Mouse (Mus musculus): Measurements from ENCODE around the gene Zfp507. TPM values are rescaled to one million over a fixed set of nuclear protein-coding genes. Genes with fewer than 3 reads are reported as not detected.

The Zfp507 gene
- polyA plus RNA-seq, 1 experiment from 2014 or later = 20.3 TPM

DNA sequence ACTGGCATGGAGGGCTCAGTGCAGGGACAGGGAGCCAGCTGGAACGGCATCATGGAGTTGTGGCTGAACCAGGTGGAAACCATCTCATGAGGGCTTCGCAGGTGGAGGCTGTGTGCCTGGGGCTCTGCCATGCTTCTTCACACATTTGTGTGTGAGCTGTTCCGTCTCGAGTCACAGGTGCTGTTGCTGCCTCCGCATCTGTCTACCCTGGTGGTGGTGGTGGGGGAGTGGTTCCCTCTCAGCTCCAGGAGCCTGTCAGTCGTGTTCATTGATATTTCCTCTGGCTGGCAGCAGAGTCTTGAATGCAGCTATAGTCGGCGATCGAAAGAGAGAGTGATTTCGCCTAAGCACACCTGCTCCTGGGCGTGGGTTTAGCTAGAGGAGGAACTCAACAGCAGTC is 10.5 kb upstream of the Zfp507 start:
- H3K9me3 ChIP-seq (replicated peaks) = no peaks in the 10 kb centered on the region

GRCm38 (mm10) chr7:35810736-35811135 is 7.9 kb upstream of the Zfp507 start:
- Histone ChIP-seq H3K36me3 (no peaks in the 10 kb centered on the region), H3K27me3 (no peaks in the 10 kb centered on the region), H3K9me3 (replicated peaks) (no peaks in the 10 kb centered on the region), H3K9ac (no peak overlapping the region), H3K4me3 (replicated peaks) (no peak overlapping the region), H3K27ac (no peak overlapping the region), H3K4me2 (no peak overlapping the region), H3K4me1 (no peaks in the 10 kb centered on the region)
- 44% methylated on average over 8 of the region's 8 CpGs for WGBS
- no peak for ATAC-seq (replicated peaks; ENCODE audit: low FRiP score)

More for the DNA sequence above, 10.5 kb upstream of the Zfp507 start:
- Histone ChIP-seq H3K4me2 (no peak overlapping the region), H3K27ac (no peak overlapping the region), H3K9ac (no peak overlapping the region), H3K36me3 (no peaks in the 10 kb centered on the region), H3K27me3 (no peaks in the 10 kb centered on the region), H3K4me1 (no peaks in the 10 kb centered on the region), H3K4me3 (replicated peaks) (no peak overlapping the region)
- WGBS = 81% methylated on average over 11 of the region's 11 CpGs
- ATAC-seq (replicated peaks; ENCODE audit: low FRiP score) = no peak

- Histone ChIP-seq H3K4me2 (no peak overlapping the region), H3K9ac (no peak overlapping the region), H3K27me3 (no peaks in the 10 kb centered on the region), H3K9me3 (replicated peaks) (no peaks in the 10 kb centered on the region), H3K4me3 (replicated peaks) (no peak overlapping the region), H3K36me3 (peaks cover 20% of the 10 kb centered on the region), H3K27ac (no peak overlapping the region), H3K4me1 (peaks cover 10% of the 10 kb centered on the region)
- WGBS = 80% methylated on average over 10 of the region's 10 CpGs
- no peak for ATAC-seq (replicated peaks; ENCODE audit: low FRiP score)
Observed at GRCm38 (mm10) chr7:35804206-35804605, 1.4 kb upstream of the Zfp507 start.

- WGBS = under 1% methylated on average over 29 of the region's 49 CpGs
- Histone ChIP-seq H3K36me3 (peaks cover 38% of the 10 kb centered on the region), H3K9me3 (replicated peaks) (no peaks in the 10 kb centered on the region), H3K4me1 (peaks cover 10% of the 10 kb centered on the region), H3K4me2 (peak overlapping the region; percentile 66), H3K27me3 (no peaks in the 10 kb centered on the region), H3K27ac (peak overlapping the region; percentile 89), H3K9ac (peak overlapping the region; percentile 91), H3K4me3 (replicated peaks) (peak overlapping the region; percentile 69)
- peak; percentile 90 for ATAC-seq (replicated peaks; ENCODE audit: low FRiP score)
Observed at GRCm38 (mm10) chr7:35802201-35802905, 450 bp downstream of the Zfp507 start.

GRCm38 (mm10) chr7:35796123-35796522 is 6.7 kb downstream of the Zfp507 start:
- Histone ChIP-seq H3K27ac (no peak overlapping the region), H3K36me3 (peaks cover 97% of the 10 kb centered on the region), H3K9ac (no peak overlapping the region), H3K9me3 (replicated peaks) (no peaks in the 10 kb centered on the region), H3K4me3 (replicated peaks) (no peak overlapping the region), H3K4me2 (no peak overlapping the region), H3K4me1 (peaks cover 6% of the 10 kb centered on the region), H3K27me3 (no peaks in the 10 kb centered on the region)
- WGBS = 68% methylated on average over 7 of the region's 7 CpGs
- ATAC-seq (replicated peaks; ENCODE audit: low FRiP score) = no peak

GRCm38 (mm10) chr7:35794145-35794664 is 8.6 kb downstream of the Zfp507 start:
- ATAC-seq (replicated peaks; ENCODE audit: low FRiP score) = no peak
- WGBS = 79% methylated on average over 12 of the region's 12 CpGs
- Histone ChIP-seq H3K36me3 (peaks cover 97% of the 10 kb centered on the region), H3K27me3 (no peaks in the 10 kb centered on the region), H3K9me3 (replicated peaks) (no peaks in the 10 kb centered on the region), H3K4me2 (no peak overlapping the region), H3K27ac (no peak overlapping the region), H3K4me3 (replicated peaks) (no peak overlapping the region), H3K4me1 (0 out of 2 replicates have a peak, but pooled peaks cover 2% of the 10 kb centered on the region), H3K9ac (no peak overlapping the region)

- 0 out of 2 replicates have a peak, but pooled peaks cover 2% of the 10 kb centered on the region for H3K4me1 ChIP-seq
- no peak overlapping the region for H3K9ac ChIP-seq
- H3K36me3 ChIP-seq = peaks cover 94% of the 10 kb centered on the region
- 89% methylated on average over 12 of the region's 12 CpGs for WGBS
- H3K27me3 ChIP-seq = no peaks in the 10 kb centered on the region
- H3K4me2 ChIP-seq = no peak overlapping the region
- H3K9me3 ChIP-seq (replicated peaks) = no peaks in the 10 kb centered on the region
- H3K27ac ChIP-seq = no peak overlapping the region
- ATAC-seq (replicated peaks; ENCODE audit: low FRiP score) = no peak
- H3K4me3 ChIP-seq (replicated peaks) = no peak overlapping the region
Observed at GRCm38 (mm10) chr7:35792150-35792848, 10.5 kb downstream of the Zfp507 start.

DNA sequence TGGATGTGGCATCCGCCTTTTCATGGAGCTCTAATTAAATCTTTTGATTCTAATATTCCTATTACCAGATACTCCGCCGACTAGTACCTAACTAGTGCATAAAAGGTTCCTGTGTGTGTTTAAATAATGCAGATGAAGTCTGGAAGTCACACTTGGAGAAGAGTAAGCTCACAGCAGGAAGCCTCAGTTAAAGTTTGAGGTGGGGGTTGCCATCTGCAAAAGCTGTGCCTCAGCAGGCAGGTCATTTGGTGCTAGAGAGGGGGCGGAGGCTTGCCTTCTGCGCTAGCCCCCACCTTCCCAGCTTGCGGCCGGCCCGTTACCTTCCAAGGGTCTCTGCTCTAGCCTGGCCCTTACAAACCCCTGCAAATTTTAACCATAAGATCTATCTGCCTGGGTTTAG is 11.9 kb downstream of the Zfp507 start:
- 51% methylated on average over 8 of the region's 8 CpGs for WGBS
- Histone ChIP-seq H3K9ac (no peak overlapping the region), H3K4me1 (0 out of 2 replicates have a peak, but pooled peaks cover 2% of the 10 kb centered on the region), H3K27me3 (no peaks in the 10 kb centered on the region), H3K36me3 (peaks cover 91% of the 10 kb centered on the region), H3K27ac (no peak overlapping the region), H3K9me3 (replicated peaks) (no peaks in the 10 kb centered on the region), H3K4me3 (replicated peaks) (no peak overlapping the region), H3K4me2 (no peak overlapping the region)
- no peak for ATAC-seq (replicated peaks; ENCODE audit: low FRiP score)

- H3K4me2 ChIP-seq = no peak overlapping the region
- no peak for ATAC-seq (replicated peaks; ENCODE audit: low FRiP score)
- H3K36me3 ChIP-seq = peaks cover 91% of the 10 kb centered on the region
- H3K27me3 ChIP-seq = no peaks in the 10 kb centered on the region
- H3K4me3 ChIP-seq (replicated peaks) = no peak overlapping the region
- no peaks in the 10 kb centered on the region for H3K9me3 ChIP-seq (replicated peaks)
- 0 out of 2 replicates have a peak, but pooled peaks cover 2% of the 10 kb centered on the region for H3K4me1 ChIP-seq
- WGBS = 56% methylated on average over 8 of the region's 8 CpGs
- no peak overlapping the region for H3K27ac ChIP-seq
- H3K9ac ChIP-seq = no peak overlapping the region
Observed at GRCm38 (mm10) chr7:35790201-35790600, 12.6 kb downstream of the Zfp507 start.

DNA sequence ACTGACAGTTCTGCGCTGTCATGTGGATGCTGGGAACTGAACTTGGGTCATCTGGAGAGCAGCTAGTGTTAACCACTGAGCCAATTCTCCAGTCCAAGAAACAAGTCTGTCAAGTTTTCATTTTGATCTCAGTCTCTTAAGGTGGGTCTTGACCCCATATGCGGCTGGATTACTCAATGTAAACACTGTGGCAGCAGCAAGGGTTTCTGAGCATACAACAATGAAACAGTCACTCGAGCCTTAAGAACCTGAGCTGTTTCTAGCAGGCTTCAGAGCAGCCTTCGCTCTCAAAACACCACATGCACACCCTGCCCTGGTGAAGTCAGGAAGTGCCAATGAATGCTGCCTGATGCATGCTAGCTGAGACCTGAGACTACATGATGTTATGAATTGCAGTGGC is 17.2 kb downstream of the Zfp507 start:
- 72% methylated on average over 4 of the region's 4 CpGs for WGBS
- Histone ChIP-seq H3K4me3 (replicated peaks) (no peak overlapping the region), H3K4me2 (no peak overlapping the region), H3K27me3 (no peaks in the 10 kb centered on the region), H3K27ac (no peak overlapping the region), H3K9ac (no peak overlapping the region), H3K36me3 (peaks cover 88% of the 10 kb centered on the region), H3K4me1 (no peaks in the 10 kb centered on the region), H3K9me3 (replicated peaks) (no peaks in the 10 kb centered on the region)
- ATAC-seq (replicated peaks; ENCODE audit: low FRiP score) = no peak

GRCm38 (mm10) chr7:35782252-35782651 is 20.6 kb downstream of the Zfp507 start:
- Histone ChIP-seq H3K9ac (no peak overlapping the region), H3K27me3 (no peaks in the 10 kb centered on the region), H3K27ac (no peak overlapping the region), H3K4me1 (no peaks in the 10 kb centered on the region), H3K9me3 (replicated peaks) (no peaks in the 10 kb centered on the region), H3K4me3 (replicated peaks) (no peak overlapping the region), H3K36me3 (peaks cover 89% of the 10 kb centered on the region), H3K4me2 (no peak overlapping the region)
- no peak for ATAC-seq (replicated peaks; ENCODE audit: low FRiP score)

- no peak overlapping the region for H3K4me2 ChIP-seq
- no peaks in the 10 kb centered on the region for H3K27me3 ChIP-seq
- WGBS = 70% methylated on average over 12 of the region's 12 CpGs
- H3K4me3 ChIP-seq (replicated peaks) = no peak overlapping the region
- no peaks in the 10 kb centered on the region for H3K9me3 ChIP-seq (replicated peaks)
- H3K27ac ChIP-seq = no peak overlapping the region
- H3K9ac ChIP-seq = no peak overlapping the region
- peaks cover 72% of the 10 kb centered on the region for H3K36me3 ChIP-seq
- no peak for ATAC-seq (replicated peaks; ENCODE audit: low FRiP score)
- H3K4me1 ChIP-seq = no peaks in the 10 kb centered on the region
Observed at GRCm38 (mm10) chr7:35774127-35774526, 28.7 kb downstream of the Zfp507 start.
